Mouse (Mus musculus): ENCODE measurements at regions not wholly inside any gene's neighbourhood (a gene's known extent, or its start where the extent isn't known, plus 50 kb on each side); places are given as distances from the start of the nearest gene placed in this dataset.

- TF ChIP-seq POLR2A (IDR thresholded peaks at IDR 0.05; ENCODE audit: borderline replicate concordance, insufficient read depth, low read length) = no peak
- TF ChIP-seq CTCF (IDR thresholded peaks at IDR 0.05; ENCODE audit: borderline replicate concordance, insufficient read depth, low read depth, low read length) = no peak
Measured at GRCm38 (mm10) chr19:57541693-57542314, 69.0 kb upstream of the Atrnl1 start.
